Mouse (Mus musculus) CH12F3 (cell line): ENCODE results near the gene Rexo1.
"Not testable (repeated sequence)": the region's sequence is repeated elsewhere in the genome, so short reads cannot be mapped to it uniquely, and the experiment has no call there.

Experiments used
- in situ Hi-C: fragments of 300-500 bp; cut with MboI; formaldehyde crosslinking; loops from 2 replicates; pipeline ENCODE4 v1.14.3; 2020; ENCODE audit warnings: low sequenced_read_pairs

Gene Rexo1

GRCm38 (mm10) chr10:80561116-80561944 lies at the start of gene Rexo1:
Rexo1 (minus strand) TSS chr10:80561560.
- in situ Hi-C loops = no loop called here

- in situ Hi-C loops = no loop called here
Measured at GRCm38 (mm10) chr10:80611024-80611423, 49.7 kb upstream of the Rexo1 start.

GRCm38 (mm10) chr10:80610116-80610785 lies 48.9 kb upstream of the Rexo1 start:
- in situ Hi-C loops = no loop called here

- in situ Hi-C loops = no loop called here
Measured at GRCm38 (mm10) chr10:80609269-80609924, 48.0 kb upstream of the Rexo1 start.

GRCm38 (mm10) chr10:80608435-80608834 lies 47.1 kb upstream of the Rexo1 start:
- in situ Hi-C loops = no loop called here

- in situ Hi-C loops = no loop called here
Measured at GRCm38 (mm10) chr10:80606737-80607350, 45.5 kb upstream of the Rexo1 start.

GRCm38 (mm10) chr10:80606306-80606705 lies 44.9 kb upstream of the Rexo1 start:
- in situ Hi-C loops = no loop called here

- in situ Hi-C loops = not testable (repeated sequence)
Measured at GRCm38 (mm10) chr10:80605721-80606120, 44.4 kb upstream of the Rexo1 start, which contains the start of gene Gm49322. Gm49322 (plus strand) TSS chr10:80606021.

GRCm38 (mm10) chr10:80604988-80605387 lies 43.6 kb upstream of the Rexo1 start:
- in situ Hi-C loops = no loop called here

- in situ Hi-C loops = no loop called here
Measured at GRCm38 (mm10) chr10:80604001-80604509, 42.7 kb upstream of the Rexo1 start.

GRCm38 (mm10) chr10:80603364-80603763 lies 42.0 kb upstream of the Rexo1 start:
- in situ Hi-C loops = no loop called here

GRCm38 (mm10) chr10:80602698-80603325 lies 41.5 kb upstream of the Rexo1 start, which contains the start of the genes Scamp4 and Adat3:
Scamp4 (plus strand) TSS chr10:80602872.
Adat3 (plus strand) TSS chr10:80602880.
- in situ Hi-C loops = no loop called here

- in situ Hi-C loops = no loop called here
Measured at GRCm38 (mm10) chr10:80596318-80596717, 35.0 kb upstream of the Rexo1 start.

GRCm38 (mm10) chr10:80589879-80590854 lies 28.8 kb upstream of the Rexo1 start, which contains the start of gene Abhd17a:
Abhd17a (minus strand) TSS chr10:80590341.
- in situ Hi-C loops = no loop called here

GRCm38 (mm10) chr10:80589127-80589878 lies 27.9 kb upstream of the Rexo1 start:
- in situ Hi-C loops = no loop called here

GRCm38 (mm10) chr10:80587305-80587657 lies 25.9 kb upstream of the Rexo1 start:
- in situ Hi-C loops = no loop called here

- in situ Hi-C loops = no loop called here
Measured at GRCm38 (mm10) chr10:80586407-80587304, 25.3 kb upstream of the Rexo1 start.
